Mouse (Mus musculus) liver, embryonic 14.5 days (tissue): ENCODE data around the gene Tnni3. TPM values are rescaled to one million over a fixed set of nuclear protein-coding genes. Genes with fewer than 3 reads are reported as not detected.
A peak's percentile ranks its signal among the peaks of the same experiment; 100 is the strongest.

Experiments
- ATAC-seq: fragments of 200-750 bp; cut with Nextera tagmentation; 2 replicates; pipeline ENCODE4 v1.8.0; 2017; ENCODE audit warnings: moderate number of reproducible peaks, mild to moderate bottlenecking, moderate library complexity; ENCODE audit not compliant: insufficient read depth
- DNase-seq, 3 experiments: peaks; one replicate each; pipeline ENCODE4 v3.0.0-alpha.2; 2012 to 2013; ENCODE audit warnings: low read depth in 3 of 3, low spot score in 3 of 3
- H3K27ac ChIP-seq: fragments of 300-500 bp; sonication (generic); 2 replicates; pipeline ENCODE4 v1.5.1; 2014; ENCODE audit warnings: moderate library complexity, mild to moderate bottlenecking, control low read depth, inconsistent platforms
- H3K27me3 ChIP-seq: fragments of 300-500 bp; sonication (generic); 2 replicates; pipeline ENCODE4 v1.6.1; 2014; ENCODE audit warnings: mild to moderate bottlenecking, low read length, moderate library complexity; ENCODE audit not compliant: control insufficient read depth, insufficient read depth
- H3K36me3 ChIP-seq: fragments of 300-500 bp; sonication (generic); replicated peaks from 2 replicates; pipeline ENCODE4 v1.6.1; 2014; ENCODE audit warnings: low read depth; ENCODE audit not compliant: control insufficient read depth, insufficient read depth
- H3K4me1 ChIP-seq, 2 experiments: fragments of 200-500 bp in 1 of 2; fragments of 300-500 bp in 1 of 2; sonication (generic) in 1 of 2; replicated peaks; 2 replicates each; pipeline ENCODE4 v1.6.1; 2012 to 2014; ENCODE audit warnings: antibody characterized with exemption in 1 of 2, inconsistent platforms in 1 of 2, low read length in 1 of 2; ENCODE audit not compliant: control insufficient read depth in 2 of 2, insufficient read depth in 2 of 2
- H3K4me2 ChIP-seq: fragments of 300-500 bp; sonication (generic); 2 replicates; pipeline ENCODE4 v1.6.1; 2014; ENCODE audit warnings: low read depth, mild to moderate bottlenecking, control low read depth, moderate library complexity
- H3K4me3 ChIP-seq, 2 experiments: fragments of 200-500 bp in 1 of 2; fragments of 300-500 bp in 1 of 2; sonication (generic) in 1 of 2; 2 replicates each; pipeline ENCODE4 v1.5.1; 2012 to 2014; ENCODE audit warnings: low read depth in 2 of 2, low read length in 2 of 2, mild to moderate bottlenecking in 2 of 2, control low read depth in 1 of 2, inconsistent platforms in 1 of 2, moderate library complexity in 1 of 2; ENCODE audit not compliant: insufficient read depth in 1 of 2
- H3K9ac ChIP-seq: fragments of 300-500 bp; sonication (generic); replicated peaks from 2 replicates; pipeline ENCODE4 v1.6.1; 2014; ENCODE audit warnings: mild to moderate bottlenecking, control low read depth, moderate library complexity
- H3K9me3 ChIP-seq: fragments of 300-500 bp; sonication (generic); 2 replicates; pipeline ENCODE4 v1.6.1; 2016; ENCODE audit warnings: low read length, mixed read lengths; ENCODE audit not compliant: control insufficient read depth
- CTCF ChIP-seq: IDR thresholded peaks from 2 replicates; pipeline ENCODE4 v1.5.1; 2016; ENCODE audit warnings: antibody characterized with exemption, low read depth, control low read depth
- EP300 ChIP-seq: IDR thresholded peaks from 2 replicates; pipeline ENCODE4 v1.6.1; 2016; ENCODE audit warnings: antibody characterized with exemption, low read depth
- WGBS: fragments of 180-500 bp; shearing (Covaris S2); extraction: QIAGEN DNeasy Blood & Tissue Kit; methylation state at CpG from one replicate; pipeline ENCODE4 v1.1.7; 2014; ENCODE audit not compliant: insufficient replicate concordance; 5-methylcytosine and 5-hydroxymethylcytosine counted together
- polyA plus RNA-seq, 2 experiments: library from polyadenylated mRNA; depleted of rRNA in 1 of 2; stranded (reverse) in 1 of 2; unstranded in 1 of 2; fragments of >200 nt; fragmentation: Nextera tagmentation in 1 of 2; extraction: Ambion mirVana in 1 of 2; gene quantifications; 2 replicates each; pipeline versions ENCODE4 v1.2.1 to v1.2.3; 2012 to 2014

Gene Tnni3
- polyA plus RNA-seq, 2 experiments = 0.35 TPM; not detected in 1

DNA sequence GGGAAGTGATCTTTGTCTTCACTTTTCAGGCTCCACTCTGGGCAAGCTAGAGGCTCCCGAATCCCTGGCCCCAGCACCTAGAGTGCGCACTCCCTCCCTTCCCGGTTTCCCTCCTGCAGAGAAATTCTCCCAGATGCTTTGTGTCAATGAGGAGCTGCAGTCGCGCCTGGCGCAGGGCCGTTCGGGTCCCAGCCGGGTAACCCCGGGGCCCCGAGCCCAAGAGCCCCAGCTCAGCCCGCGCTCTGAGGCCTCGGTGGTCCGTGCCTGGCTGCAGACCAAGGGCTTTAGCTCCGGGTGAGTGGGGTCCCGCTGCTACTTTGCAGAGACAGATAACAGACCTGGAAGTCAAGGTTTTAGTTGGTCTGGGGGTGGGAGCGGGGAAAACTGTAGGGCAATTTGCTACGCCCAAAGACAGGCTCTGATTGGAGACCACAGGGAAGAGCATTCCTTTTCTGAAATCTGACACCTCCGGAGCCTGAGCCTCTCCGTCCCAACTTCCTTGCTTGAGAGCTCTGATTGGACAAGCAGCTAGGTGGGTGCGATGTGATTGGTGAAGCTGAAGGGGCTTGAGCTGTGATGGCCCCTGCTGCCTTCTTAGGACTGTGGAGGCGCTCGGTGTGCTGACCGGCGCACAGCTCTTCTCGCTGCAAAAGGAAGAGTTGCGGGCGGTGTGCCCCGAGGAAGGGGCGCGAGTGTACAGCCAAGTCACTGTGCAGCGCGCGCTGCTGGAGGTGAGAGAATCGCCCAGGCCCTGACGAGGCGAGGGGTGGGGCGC lies 45.8 kb downstream of the Tnni3 start:
- H3K27me3 ChIP-seq = peaks cover 33% of the 10 kb centered on the region
- DNase-seq = peak in 1 of 3 experiments; percentile 22
- TF ChIP-seq CTCF = no peak
- TF ChIP-seq EP300 = no peak

GRCm38 (mm10) chr7:4473940-4474339 lies 50.1 kb downstream of the Tnni3 start:
- no peaks in the 10 kb centered on the region for H3K4me1 ChIP-seq
- 20% methylated on average over 19 of the region's 19 CpGs for WGBS
- no peak overlapping the region for H3K4me2 ChIP-seq
- DNase-seq (no peak), ATAC-seq (no peak)
- H3K36me3 ChIP-seq = no peaks in the 10 kb centered on the region
- no peak overlapping the region for H3K9ac ChIP-seq
- TF ChIP-seq CTCF (no peak), EP300 (no peak)
- H3K4me3 ChIP-seq = no peak overlapping the region
- peaks cover 53% of the 10 kb centered on the region for H3K27me3 ChIP-seq
- H3K27ac ChIP-seq = no peak overlapping the region
- no peaks in the 10 kb centered on the region for H3K9me3 ChIP-seq

More for the DNA sequence above, 45.8 kb downstream of the Tnni3 start:
- 3% methylated on average over 39 of the region's 39 CpGs for WGBS
- no peaks in the 10 kb centered on the region for H3K9me3 ChIP-seq
- no peaks in the 10 kb centered on the region for H3K4me1 ChIP-seq
- H3K4me3 ChIP-seq = peak overlapping the region; percentile 12 to 26; a peak in 2 of 4 replicates
- H3K9ac ChIP-seq = no peak overlapping the region
- ATAC-seq = peak; percentile 64
- H3K4me2 ChIP-seq = peak overlapping the region; percentile 58
- no peak overlapping the region for H3K27ac ChIP-seq
- peaks cover 10% of the 10 kb centered on the region for H3K36me3 ChIP-seq

DNA sequence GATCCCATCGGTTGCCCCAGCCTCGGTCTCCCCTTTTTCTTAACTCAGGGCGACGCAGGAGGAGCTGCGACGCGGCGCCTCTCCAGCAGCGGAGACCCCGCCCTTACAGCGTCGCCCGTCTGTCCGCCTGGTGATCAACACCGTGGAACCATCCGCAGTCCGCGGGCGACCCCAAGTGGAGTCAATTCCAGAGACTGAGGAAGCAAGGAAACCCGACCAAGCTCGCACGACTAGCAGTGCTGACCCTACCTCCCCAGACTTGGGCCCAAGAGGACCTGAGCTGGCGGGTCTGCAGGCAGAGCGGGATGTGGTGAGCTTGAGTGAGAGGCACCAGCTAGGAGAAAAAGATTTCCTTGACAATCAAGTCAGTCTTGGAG lies 52.9 kb downstream of the Tnni3 start:
- Histone ChIP-seq H3K4me2 (peak overlapping the region; percentile 47), H3K9me3 (no peaks in the 10 kb centered on the region), H3K36me3 (no peaks in the 10 kb centered on the region), H3K4me1 (no peaks in the 10 kb centered on the region), H3K9ac (no peak overlapping the region), H3K4me3 (no peak overlapping the region), H3K27me3 (peaks cover 35% of the 10 kb centered on the region), H3K27ac (no peak overlapping the region)
- 3% methylated on average over 24 of the region's 24 CpGs for WGBS
- TF ChIP-seq EP300 (no peak), CTCF (peak; percentile 65)
- ATAC-seq (0 out of 2 replicates have a peak, but pooled peaks have one; percentile 35), DNase-seq (no peak)

DNA sequence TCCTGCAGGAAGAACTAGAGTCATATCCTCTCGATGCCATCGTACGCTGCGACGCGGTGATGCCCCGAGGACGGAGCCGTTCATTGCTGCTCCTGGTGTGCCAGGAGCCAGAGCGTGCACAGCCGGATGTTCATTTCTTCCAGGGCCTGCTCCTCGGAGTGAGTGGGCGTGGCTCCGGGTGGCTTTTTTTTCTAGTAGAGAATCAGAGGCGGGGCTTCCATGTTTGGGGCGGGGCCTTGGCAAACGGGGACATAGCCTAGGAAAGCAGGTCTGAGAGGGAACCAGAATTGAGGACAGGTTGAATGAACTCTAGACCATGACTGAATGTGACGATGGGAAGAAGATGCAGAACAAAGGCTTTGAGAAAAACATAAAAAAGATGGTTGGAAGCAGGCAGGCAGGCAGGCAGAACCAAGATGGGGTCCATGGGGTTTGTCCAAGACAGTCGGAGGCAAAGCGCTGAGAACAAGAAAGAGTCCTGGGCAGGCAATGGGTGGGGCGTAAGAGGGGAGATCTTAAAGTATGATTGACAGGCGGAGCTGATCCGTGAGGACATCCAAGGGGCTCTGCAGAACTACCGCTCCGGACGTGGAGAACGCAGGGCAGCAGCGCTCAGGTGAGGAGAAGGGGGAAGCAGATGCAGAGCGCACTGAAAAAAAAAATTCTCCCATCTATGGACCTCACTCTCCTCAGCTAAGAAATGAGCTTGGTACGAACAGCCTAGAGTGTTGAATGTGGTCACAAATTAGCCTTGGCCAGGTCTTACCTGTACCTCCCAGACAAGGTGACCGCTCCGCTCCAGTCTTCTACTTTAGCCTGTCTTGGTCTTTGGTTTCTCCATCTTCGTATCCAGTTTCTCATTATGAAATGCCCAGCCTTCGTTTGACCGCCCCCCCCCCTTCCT lies 53.5 kb downstream of the Tnni3 start:
- Histone ChIP-seq H3K4me2 (peak overlapping the region; percentile 47), H3K9me3 (no peaks in the 10 kb centered on the region), H3K9ac (no peak overlapping the region), H3K4me3 (no peak overlapping the region), H3K27ac (no peak overlapping the region), H3K4me1 (no peaks in the 10 kb centered on the region), H3K27me3 (peaks cover 35% of the 10 kb centered on the region), H3K36me3 (no peaks in the 10 kb centered on the region)
- TF ChIP-seq CTCF (no peak), EP300 (no peak)
- 5% methylated on average over 35 of the region's 35 CpGs for WGBS
- ATAC-seq (peak; percentile 37; the same call in 1 of the 2 replicates), DNase-seq (no peak)

Other genes starting within 250 kb of the Tnni3 start
- gene Ncr1, start 186.5 kb downstream of the Tnni3 start, polyA plus RNA-seq (2012; rRNA removed) = 0.03 TPM in 1 of 2 replicates, not detected in the other
- not detected in 2 replicates for gene Ncr1, start 186.5 kb downstream of the Tnni3 start, polyA plus RNA-seq (2014; fragmentation: Nextera tagmentation; extraction: Ambion mirVana)
- 1.1 TPM in 2 replicates for gene Gp6, start 126.5 kb downstream of the Tnni3 start, polyA plus RNA-seq (2012; rRNA removed)
- 3.6 and 4.6 TPM in 2 replicates for gene Gp6, start 126.5 kb downstream of the Tnni3 start, polyA plus RNA-seq (2014; fragmentation: Nextera tagmentation; extraction: Ambion mirVana)
- gene Rdh13, start 78.6 kb downstream of the Tnni3 start, polyA plus RNA-seq (2012; rRNA removed) = 3.1 and 4.0 TPM in 2 replicates
- 5.2 and 5.6 TPM in 2 replicates for gene Rdh13, start 78.6 kb downstream of the Tnni3 start, polyA plus RNA-seq (2014; fragmentation: Nextera tagmentation; extraction: Ambion mirVana)
- gene Eps8l1, start 63.6 kb downstream of the Tnni3 start, polyA plus RNA-seq (2012; rRNA removed) = 1.0 and 1.6 TPM in 2 replicates
- 0.10 and 1.2 TPM in 2 replicates for gene Eps8l1, start 63.6 kb downstream of the Tnni3 start, polyA plus RNA-seq (2014; fragmentation: Nextera tagmentation; extraction: Ambion mirVana)
- gene Ppp1r12c, start 22.5 kb downstream of the Tnni3 start, polyA plus RNA-seq (2012; rRNA removed) = 16.2 and 22.2 TPM in 2 replicates
- 15.6 and 22.2 TPM in 2 replicates for gene Ppp1r12c, start 22.5 kb downstream of the Tnni3 start, polyA plus RNA-seq (2014; fragmentation: Nextera tagmentation; extraction: Ambion mirVana)
- 2.0 and 4.0 TPM in 2 replicates for gene Tnnt1, start 7.8 kb downstream of the Tnni3 start, polyA plus RNA-seq (2012; rRNA removed)
- gene Tnnt1, start 7.8 kb downstream of the Tnni3 start, polyA plus RNA-seq (2014; fragmentation: Nextera tagmentation; extraction: Ambion mirVana) = 2.6 and 3.3 TPM in 2 replicates
- gene Dnaaf3, start 8.2 kb upstream of the Tnni3 start, polyA plus RNA-seq (2012; rRNA removed) = 0.39 and 0.42 TPM in 2 replicates
- gene Dnaaf3, start 8.2 kb upstream of the Tnni3 start, polyA plus RNA-seq (2014; fragmentation: Nextera tagmentation; extraction: Ambion mirVana) = 0.09 TPM in 1 of 2 replicates, not detected in the other
- gene Syt5, start 23.3 kb upstream of the Tnni3 start, polyA plus RNA-seq (2012; rRNA removed) = 0.15 and 0.22 TPM in 2 replicates
- gene Syt5, start 23.3 kb upstream of the Tnni3 start, polyA plus RNA-seq (2014; fragmentation: Nextera tagmentation; extraction: Ambion mirVana) = 0.25 and 0.81 TPM in 2 replicates
- gene Ptprh, start 79.8 kb upstream of the Tnni3 start, polyA plus RNA-seq (2012; rRNA removed) = not detected in 2 replicates
- not detected in 2 replicates for gene Ptprh, start 79.8 kb upstream of the Tnni3 start, polyA plus RNA-seq (2014; fragmentation: Nextera tagmentation; extraction: Ambion mirVana)
- gene Tmem86b, start 107.2 kb upstream of the Tnni3 start, polyA plus RNA-seq (2012; rRNA removed) = 36.4 and 51.0 TPM in 2 replicates
- gene Tmem86b, start 107.2 kb upstream of the Tnni3 start, polyA plus RNA-seq (2014; fragmentation: Nextera tagmentation; extraction: Ambion mirVana) = 30.5 and 32.9 TPM in 2 replicates
- 30.8 and 33.6 TPM in 2 replicates for gene Ppp6r1, start 134.8 kb upstream of the Tnni3 start, polyA plus RNA-seq (2012; rRNA removed)
- gene Ppp6r1, start 134.8 kb upstream of the Tnni3 start, polyA plus RNA-seq (2014; fragmentation: Nextera tagmentation; extraction: Ambion mirVana) = 4.3 and 5.1 TPM in 2 replicates
- 28.2 and 38.5 TPM in 2 replicates for gene Hspbp1, start 160.8 kb upstream of the Tnni3 start, polyA plus RNA-seq (2012; rRNA removed)
- gene Hspbp1, start 160.8 kb upstream of the Tnni3 start, polyA plus RNA-seq (2014; fragmentation: Nextera tagmentation; extraction: Ambion mirVana) = 56.7 and 60.6 TPM in 2 replicates
- 0.39 and 0.54 TPM in 2 replicates for gene Brsk1, start 166.4 kb upstream of the Tnni3 start, polyA plus RNA-seq (2012; rRNA removed)
- gene Brsk1, start 166.4 kb upstream of the Tnni3 start, polyA plus RNA-seq (2014; fragmentation: Nextera tagmentation; extraction: Ambion mirVana) = not detected in 2 replicates
- gene Tmem150b, start 201.0 kb upstream of the Tnni3 start, polyA plus RNA-seq (2012; rRNA removed) = 0.31 TPM in 2 replicates
- gene Tmem150b, start 201.0 kb upstream of the Tnni3 start, polyA plus RNA-seq (2014; fragmentation: Nextera tagmentation; extraction: Ambion mirVana) = 0.18 TPM in 1 of 2 replicates, not detected in the other
- 75.7 and 78.7 TPM in 2 replicates for gene Kmt5c, start 215.9 kb upstream of the Tnni3 start, polyA plus RNA-seq (2012; rRNA removed)
- 37.8 and 44.7 TPM in 2 replicates for gene Kmt5c, start 215.9 kb upstream of the Tnni3 start, polyA plus RNA-seq (2014; fragmentation: Nextera tagmentation; extraction: Ambion mirVana)
- gene Cox6b2, start 228.9 kb upstream of the Tnni3 start, polyA plus RNA-seq (2012; rRNA removed) = 111 and 119 TPM in 2 replicates
- gene Cox6b2, start 228.9 kb upstream of the Tnni3 start, polyA plus RNA-seq (2014; fragmentation: Nextera tagmentation; extraction: Ambion mirVana) = 81.9 and 88.1 TPM in 2 replicates
- gene Fam71e2, start 247.1 kb upstream of the Tnni3 start, polyA plus RNA-seq (2012; rRNA removed) = not detected in 2 replicates
- not detected in 2 replicates for gene Fam71e2, start 247.1 kb upstream of the Tnni3 start, polyA plus RNA-seq (2014; fragmentation: Nextera tagmentation; extraction: Ambion mirVana)